Mouse (Mus musculus) lung, postnatal 4 days (tissue): ENCODE data around the gene Gpr107.
"Not testable (repeated sequence)": the region's sequence is repeated elsewhere in the genome, so short reads cannot be mapped to it uniquely, and the experiment has no call there.

Experiments used
- DNase-seq, 2 experiments: peaks; one replicate each; pipeline ENCODE4 v3.0.0; 2021

The Gpr107 gene

DNA sequence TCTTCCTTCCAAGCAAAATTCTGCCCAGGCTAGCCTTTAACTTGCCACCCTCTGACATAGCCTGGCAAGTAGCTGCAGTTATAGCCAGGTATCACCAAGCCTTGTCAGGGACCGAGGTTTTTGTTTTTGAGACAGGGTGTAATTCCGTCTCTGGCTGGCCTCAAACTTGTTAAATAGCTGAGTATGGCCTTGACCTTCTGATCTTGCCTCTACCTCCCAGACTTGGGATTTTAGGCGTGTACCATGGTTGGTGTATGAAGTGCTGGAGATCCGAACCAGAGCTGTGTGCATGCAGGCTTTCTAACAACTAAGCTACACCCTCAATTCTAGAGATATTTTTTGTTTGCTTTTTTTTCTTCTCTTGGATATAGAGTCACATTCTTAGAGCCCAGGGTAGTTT, 9.5 kb downstream of the Gpr107 start:
- no peak for DNase-seq

DNA sequence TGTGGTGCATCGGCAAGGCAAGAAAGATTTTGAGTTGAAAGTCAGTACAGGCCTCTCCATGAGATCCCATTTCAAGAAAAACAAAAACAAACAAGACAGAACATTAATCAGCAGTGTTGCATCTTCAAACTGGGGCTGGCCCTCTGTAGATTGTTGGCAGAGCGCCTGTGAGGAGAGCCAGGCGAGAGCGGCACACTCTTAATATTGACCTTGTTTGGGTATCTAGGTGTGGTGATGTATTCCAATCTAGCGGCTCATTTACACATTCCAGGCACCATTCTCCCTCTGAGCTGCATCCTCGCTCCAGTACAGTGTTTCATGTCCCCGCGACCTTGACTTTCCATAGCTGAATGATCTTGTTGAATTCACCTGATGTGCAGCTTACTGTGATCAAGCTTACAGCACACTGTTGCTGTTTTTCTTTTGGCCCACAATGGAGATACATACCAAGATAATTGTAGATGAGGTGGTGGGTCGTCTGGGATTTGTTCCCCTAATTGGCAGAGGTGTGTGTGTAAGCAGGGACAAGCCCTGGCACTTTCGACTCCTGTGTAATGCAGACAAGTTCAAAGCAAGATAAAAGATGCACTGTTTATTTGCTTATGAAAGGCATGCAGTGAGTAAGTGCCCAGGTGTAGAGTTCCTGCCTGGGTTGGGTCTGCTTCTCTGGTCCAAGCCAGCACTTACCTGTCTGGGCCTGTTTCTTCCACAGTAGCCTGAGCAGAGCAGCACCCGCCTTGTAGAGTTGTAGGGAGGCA, 11.4 kb downstream of the Gpr107 start:
- no peak for DNase-seq

DNA sequence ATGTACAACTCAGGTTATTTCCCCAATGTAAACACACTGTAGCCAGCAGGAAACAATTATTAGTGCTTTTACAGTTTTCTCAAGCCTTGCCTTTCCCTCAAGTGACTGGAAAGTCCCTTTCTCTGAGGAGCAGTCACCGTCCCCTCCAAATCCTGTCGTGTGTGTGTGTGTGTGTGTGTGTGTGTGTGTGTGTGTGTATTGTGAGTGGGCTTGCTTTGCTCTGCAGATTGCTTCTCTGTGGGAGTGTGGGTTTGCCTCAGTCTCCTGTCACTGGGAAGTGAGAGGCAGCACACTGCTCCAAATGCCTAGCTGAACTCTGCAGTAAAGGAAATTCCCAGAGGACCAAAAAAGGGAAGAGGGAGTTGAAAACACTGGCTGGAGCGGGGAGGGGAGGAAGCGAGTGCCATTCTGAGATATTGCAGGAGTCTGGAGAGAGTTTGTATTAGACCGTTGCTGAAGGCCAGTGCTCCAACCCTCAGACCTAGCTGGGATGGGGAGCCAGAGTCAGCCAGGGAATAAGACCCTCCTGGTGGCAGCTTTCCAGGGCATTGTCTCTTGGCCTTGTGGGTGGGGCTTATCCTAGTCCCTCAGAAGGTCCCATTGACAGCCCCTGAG, 12.8 kb downstream of the Gpr107 start:
- peak; percentile 66 to 67 for DNase-seq

DNA sequence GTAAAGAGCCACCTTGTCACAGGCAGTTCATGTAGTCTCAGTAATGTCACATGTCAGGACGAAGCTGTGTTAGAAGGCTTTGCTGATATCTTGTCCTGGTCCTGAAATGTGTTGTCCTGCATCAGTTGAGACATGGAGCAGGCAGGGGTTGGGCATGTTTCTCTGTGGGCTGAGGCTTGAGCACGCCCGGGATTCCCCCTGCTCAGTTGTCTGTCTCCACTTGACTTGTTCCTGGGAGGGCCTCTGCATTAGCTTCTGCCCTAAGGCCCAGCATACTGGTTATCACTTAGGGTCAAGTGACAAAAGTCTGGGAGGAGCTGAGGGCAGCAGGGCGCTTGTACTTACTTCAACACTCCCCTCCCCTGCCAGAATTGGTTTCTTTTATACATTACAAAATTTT, 13.4 kb downstream of the Gpr107 start:
- DNase-seq: no peak

DNA sequence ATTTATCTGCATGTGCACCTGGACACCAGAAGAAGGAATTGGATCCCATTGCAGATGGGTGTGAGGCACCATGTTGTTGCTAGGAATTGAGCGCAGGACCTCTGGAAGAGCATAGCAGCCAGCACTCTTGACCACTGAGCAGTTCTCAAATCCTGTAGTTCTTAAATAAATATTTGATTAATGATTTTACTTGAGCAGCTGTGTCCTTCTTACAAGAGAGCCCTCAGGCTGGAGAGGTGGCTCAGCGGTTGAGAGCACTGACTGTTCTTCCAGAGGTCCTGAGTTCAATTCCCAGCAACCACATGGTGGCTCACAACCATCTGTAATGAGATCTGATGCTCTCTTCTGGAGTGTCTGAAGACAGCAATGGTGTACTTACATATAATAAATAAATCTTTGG, 15.5 kb downstream of the Gpr107 start:
- peak in 1 of 2 experiments; percentile 38 for DNase-seq

DNA sequence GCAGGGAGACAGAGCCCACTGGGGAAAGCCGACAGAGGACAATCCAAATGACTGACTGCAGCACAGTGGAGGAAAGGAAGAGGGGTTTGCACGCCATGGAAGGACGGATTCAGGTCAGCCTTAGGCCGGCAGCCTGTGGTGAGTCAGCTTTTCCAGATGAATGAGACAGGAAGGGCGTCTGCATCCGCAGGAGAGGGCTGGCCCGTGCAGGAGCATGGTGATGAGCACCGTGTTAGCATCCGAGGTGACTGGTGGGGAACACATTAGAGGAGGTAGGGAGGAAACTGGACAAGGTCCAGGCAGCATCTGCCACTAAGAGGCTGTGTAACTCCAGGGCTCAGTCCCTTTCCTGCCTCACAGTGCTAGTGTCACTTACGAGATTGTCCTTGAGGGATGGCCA, 16.9 kb downstream of the Gpr107 start:
- peak; percentile 38 to 68 for DNase-seq

DNA sequence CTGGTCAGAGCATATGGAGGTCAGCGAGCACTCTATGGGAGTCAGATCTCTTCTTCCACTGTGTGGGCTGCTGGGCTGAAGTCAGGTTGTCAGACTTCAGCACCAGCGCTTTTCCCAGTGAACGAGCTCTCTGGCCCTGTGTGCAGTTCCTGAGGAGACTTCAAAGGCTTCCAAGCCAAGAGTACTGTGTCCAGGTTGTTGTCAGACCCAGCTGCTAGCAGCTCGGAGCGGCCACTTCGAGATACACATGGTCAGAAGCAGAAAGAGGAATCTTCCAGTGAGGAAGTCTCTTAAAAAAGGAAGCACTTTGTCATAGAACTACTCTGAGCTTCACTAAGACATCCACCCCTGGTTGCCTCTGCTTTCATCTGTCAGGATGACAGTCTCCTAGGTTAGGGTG, 18.0 kb downstream of the Gpr107 start:
- no peak for DNase-seq

DNA sequence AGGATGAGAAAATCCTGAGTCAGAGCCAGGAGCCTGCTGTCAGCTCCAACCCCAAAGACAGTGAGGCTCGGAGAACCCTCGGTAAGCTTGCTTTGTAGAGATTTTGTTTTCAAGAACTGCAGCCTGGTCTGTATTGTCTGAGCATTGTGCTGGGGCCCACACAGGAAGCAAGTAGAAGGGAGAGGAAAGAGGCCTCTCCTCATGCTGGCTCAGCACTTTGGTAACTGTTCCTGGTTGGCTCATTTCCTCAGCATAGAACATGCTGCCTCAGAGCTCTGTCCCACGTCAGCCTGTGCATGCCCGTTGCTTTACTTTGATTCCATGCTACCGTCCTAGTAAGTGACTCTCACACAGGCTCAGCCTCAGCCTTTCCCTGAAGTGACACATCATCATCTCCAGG, 19.9 kb downstream of the Gpr107 start:
- peak; percentile 34 to 50 for DNase-seq

DNA sequence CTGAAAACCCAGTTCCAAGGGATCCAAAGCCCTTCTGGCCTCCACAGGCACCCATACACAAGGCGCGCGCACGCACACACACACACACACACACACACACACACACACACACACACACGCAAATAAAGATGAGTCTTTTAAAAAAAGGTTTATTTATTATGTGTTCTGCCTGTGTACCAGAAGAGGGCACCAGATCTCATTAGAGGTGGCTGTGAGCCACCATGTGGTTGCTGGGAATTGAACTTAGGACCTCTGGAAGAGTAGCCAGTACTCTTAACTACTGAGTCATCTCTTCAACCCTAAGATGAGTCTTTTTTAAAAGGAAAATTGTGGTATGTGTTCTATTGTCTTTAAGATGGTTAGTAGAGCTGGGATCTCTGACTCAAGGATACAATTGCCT, 20.4 kb downstream of the Gpr107 start:
- DNase-seq: no peak

DNA sequence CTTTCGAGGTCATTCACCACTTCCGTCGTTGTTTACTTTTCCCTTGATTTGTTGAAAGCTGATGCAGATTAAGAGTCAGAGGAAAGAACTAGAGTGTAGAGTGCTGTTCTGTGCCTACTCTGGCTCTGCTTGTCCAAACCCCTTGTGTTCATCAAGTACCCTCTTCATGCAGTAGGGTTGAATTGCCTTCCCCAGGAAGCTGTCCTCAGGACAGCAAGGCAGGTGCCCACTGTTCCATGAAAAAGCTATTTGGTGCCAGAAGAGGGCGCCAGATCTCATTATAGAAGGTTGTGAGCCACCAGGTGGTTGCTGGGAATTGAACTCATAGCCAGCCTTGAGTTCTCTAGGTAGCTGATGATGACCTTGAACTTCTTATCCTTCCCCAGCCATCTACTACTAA, 21.2 kb downstream of the Gpr107 start:
- no peak for DNase-seq

DNA sequence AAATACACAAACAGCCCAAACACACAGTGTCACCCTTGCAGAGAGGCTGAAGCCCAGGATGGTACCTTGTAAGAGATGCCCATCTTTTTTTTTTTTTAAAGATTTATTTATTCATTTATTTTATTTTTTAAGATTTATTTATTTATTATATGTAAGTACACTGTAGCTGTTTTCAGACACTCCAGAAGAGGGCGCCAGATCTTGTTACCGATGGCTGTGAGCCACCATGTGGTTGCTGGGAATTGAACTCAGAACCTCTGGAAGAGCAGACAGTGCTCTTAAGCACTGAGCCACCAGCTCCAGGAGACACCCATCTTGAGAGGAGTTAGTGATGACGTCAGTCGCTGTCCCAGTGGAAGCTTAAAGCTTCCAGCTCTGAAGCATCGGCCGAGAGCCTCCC, 26.5 kb downstream of the Gpr107 start:
- DNase-seq: not testable (repeated sequence)

DNA sequence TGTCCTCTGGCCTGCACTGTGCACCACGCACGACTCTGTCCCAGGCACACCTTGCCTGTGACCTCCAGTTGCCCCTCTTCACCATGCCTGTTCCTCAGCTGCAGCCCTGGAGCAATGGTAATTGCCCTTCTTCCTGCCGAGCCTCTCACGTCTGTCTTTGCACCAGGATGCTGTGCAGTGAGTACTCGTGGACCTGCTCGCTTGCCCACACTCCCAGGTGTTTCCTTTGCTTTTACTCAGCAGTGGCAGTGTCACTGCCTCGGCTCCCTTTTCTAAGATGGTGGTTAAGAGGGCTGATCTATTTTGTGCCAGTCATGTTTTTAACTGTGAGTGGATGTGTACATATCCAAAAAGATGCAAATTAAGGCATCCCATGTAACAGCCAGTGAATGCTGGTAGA, 27.4 kb downstream of the Gpr107 start:
- no peak for DNase-seq

DNA sequence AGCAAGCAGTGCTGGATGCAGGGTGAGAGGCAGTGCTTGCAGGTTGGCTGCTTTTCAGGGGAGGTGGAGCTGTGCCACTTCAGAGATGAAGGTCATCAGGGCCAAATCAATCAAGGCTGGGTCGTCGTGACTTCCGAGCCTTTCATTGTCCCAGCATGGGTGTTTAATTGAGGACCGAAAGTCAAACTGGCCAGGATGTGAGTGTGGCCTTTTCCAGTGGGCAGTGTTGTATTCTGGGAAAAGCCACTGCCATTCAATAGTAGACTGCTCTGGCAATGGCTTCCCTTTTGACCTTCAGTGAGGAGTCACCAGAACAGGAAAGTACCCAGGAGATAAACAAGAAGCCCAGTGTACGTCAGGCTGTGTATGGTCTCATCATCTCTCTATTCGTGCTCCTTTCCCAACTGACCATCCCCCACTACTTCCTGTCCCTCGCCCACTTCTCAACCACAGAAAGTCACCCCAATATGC, 28.0 kb downstream of the Gpr107 start:
- DNase-seq: no peak

DNA sequence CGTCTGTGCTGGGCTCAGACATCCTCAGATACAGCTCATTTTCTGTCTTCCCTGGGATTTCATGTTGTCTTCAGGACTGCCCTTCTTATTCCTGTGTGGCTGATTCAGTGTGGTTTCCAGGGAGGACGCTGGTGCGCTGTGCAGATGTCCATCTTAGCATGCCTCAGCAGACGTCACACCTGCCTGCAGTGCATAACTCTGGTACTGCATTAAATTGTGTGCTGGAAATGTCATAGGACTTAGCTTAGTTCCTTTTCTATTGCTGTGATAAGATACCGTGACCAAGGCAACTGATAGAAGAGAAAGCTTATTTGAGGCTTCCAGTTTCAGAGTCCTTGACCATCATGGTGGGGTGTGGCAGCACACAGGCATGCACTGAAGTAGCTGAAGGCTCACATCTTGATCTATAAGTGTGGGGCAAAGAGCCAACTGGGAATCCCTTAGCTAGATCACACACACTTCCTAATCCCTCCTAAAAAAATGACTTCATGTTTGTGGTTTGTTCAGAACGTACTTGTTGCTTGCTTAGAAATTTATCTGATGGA, 30.7 kb downstream of the Gpr107 start:
- DNase-seq: no peak

DNA sequence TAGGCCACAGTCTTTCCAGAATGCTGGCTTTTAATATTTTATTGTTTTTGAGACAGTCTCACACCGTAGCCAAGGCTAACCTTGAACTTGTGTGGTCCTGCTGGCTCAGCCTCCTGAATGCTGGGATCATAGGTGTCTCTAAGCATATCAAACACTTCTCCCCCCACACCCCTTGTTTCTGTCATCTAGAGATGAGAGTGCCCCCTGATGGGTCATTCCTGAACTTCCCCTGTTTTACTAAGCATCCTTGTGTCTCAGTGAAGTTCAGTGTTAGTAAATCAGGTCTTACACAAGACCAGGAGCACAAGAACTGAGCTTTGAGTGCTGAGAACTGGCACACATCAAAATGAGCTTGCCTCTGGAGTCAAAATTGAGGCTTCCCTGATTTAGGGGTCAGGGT, 31.7 kb downstream of the Gpr107 start:
- no peak for DNase-seq

DNA sequence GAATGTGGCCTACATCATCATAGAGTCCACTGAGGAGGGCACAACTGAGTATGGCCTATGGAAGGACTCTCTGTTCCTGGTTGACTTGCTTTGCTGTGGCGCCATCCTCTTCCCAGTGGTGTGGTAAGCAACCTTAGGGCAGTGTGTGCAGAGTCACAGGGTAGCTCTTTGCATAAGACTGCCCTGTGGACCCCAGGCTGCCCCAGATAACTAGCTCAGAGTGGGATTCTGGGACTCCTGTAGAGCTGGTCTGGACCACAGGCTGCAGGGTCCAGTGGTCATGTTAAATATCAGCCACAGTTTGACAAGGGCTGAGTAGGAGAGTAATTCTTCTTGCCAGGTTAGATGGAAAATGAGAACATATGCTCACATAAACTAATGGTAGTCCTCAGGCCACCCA, 36.6 kb downstream of the Gpr107 start:
- no peak for DNase-seq

DNA sequence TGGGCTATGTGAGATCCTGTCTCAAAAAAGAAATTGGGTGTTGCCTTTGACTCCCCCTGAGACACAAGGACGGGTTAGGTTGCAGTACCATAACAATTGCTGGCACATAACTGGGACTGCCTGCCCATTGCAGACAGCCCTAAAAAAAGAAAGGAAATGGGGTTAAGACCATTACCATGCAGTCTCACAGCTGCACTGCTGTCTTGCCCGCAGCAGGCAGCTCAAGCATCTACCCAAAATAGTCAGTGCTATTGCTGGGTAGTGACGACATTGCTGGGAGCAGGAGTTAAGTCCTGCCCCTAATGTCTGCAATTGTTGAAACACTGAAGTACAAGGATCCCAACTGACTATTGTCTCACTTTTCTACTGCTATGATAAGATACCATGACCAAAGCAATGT, 37.5 kb downstream of the Gpr107 start:
- DNase-seq: no peak

DNA sequence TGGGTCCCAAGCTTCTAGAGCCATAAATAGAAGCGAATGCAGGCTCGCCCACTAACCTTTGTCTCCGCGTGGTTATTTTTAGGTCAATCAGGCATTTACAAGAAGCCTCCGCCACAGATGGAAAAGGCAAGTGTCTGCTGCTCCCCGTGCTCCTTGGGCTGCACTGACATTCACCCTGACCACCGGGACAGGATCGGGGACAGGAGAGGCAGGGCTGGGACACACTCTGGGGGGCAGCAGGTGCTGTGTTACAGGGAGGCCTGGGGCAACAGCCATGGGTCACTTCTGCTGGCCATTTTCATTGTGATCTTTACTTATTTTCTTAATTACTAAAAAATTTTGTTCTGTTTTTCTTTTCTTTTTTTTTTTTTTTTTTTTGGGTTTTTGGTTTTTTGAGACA, 39.6 kb downstream of the Gpr107 start:
- DNase-seq: no peak

DNA sequence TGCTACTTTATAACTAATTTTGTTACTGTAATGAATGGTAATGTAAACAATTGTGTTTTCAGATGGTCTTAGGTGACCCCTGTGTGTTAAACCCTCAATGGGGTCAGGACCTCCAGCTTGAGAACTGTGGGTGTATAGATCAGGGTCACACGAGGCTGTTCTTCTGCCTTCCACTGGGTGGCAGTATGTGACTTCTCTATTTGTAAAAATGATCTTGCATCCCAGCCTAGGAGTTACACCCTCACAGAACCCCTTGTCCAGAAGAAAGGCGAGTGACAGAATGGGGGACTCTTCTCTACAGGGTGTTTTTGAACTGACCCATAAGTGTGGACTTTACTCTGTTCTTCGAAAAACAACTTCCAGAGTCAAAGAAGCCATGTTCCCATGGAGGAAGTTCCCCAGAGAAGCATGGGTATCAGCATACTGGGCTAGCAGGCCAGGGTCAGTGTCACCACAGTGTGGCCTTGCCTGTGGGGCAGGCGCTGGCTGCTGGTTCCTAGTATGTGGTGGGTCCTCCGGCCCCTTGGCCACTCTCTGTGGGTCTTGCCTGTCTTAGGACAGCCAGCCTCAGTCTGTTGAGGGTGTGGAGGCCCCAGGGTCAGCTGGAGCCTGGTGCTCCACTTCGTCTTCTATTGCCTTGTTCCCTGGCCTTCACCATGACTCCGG, 42.4 kb downstream of the Gpr107 start:
- DNase-seq: peak in 1 of 2 experiments; percentile 52

DNA sequence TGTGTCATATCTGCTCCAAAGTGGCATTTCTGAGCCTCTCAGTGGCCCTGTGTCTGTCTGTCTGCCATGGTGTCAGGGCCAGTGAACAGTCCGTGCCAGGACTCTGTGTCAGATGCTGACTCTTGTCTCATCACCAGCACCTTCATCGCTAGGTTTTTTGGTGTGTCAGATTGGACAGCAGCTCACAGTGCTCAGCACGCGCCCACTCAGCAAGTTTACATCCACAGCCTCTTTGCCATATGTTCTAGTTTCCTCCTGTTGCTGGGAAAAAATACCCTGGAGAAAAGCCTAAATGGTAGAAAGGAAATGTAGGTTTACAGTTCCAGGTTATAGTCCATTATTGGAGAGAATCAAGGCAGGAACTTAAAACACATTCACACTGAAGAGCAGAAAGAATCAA, 46.5 kb downstream of the Gpr107 start:
- DNase-seq: no peak

DNA sequence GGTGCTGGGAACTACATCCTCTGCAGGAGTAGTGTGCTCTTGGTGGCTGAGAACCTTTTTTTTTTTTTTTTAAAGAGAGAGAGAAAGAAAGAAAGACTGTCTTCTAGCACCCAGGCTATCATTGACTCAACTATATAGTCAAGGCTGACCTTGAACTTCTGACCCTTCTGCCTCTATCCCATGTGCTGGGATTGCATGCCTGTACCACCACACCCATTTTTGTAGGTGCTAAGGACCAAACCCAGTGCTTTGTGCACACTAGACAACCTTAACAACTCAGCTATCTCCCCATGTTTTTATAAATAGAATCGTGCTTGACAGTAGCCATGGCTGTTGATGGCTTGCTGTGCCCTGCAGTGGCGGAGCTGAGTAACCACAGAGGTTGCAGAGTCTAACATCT, 47.9 kb downstream of the Gpr107 start:
- DNase-seq: no peak

DNA sequence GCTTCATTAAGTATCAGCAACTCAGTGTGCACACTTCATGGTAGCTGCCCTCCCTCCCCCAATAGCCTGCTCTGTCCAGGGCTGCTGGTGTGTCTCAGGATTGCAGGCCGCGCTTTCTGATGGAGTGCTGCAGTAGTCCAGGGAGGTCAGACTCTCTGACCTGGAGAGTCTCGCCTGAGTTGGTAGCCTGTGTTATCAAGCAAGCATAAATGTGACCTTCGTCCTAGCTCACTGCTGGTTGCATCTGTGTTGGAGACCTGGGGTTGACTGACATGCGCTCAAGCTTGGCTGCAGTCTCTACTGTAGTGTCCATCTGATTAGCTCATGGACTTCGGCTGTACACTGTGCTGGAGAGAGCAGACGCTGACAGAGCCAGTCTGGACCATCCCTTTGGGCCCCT, 49.7 kb downstream of the Gpr107 start:
- DNase-seq: no peak

DNA sequence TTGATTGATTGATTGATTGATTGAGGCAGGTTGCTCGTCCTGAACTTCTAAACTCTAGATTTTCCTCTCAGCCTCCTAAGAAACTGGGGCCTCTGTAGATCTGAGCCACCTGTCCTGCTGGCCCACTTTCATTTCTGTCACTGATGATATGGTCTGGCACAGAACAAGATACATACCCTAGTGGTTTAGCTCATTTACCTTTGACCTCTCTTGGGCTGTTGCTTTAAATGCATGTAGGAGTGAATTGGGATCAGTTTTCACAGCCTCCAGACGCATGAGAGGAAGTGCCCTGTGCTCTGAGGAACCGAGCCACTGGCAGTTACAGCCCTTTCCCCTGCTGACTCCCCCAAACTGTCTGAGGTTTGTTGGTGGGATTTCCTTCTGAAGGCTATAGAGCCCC, 50.2 kb downstream of the Gpr107 start:
- DNase-seq: no peak

DNA sequence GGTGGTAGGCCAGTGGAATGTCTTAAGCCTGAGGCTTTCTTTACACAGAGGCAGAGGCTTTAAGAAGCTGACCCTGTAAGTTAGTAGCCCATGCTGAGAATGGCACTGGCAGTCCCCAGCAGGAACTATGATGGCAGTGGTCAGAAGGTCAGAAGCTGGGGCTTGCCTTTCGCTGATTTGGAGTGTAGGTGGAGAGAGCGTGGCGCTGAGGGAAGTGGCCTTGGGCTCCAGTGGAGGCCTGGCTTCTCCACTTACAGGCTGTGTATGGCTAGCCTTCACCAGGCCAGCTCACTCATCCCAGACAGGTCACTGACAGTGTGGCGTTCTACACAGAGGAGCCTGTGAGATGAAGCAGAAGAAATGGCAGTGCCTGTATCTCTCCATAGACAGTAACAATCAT, 50.8 kb downstream of the Gpr107 start:
- DNase-seq: no peak
